Mouse (Mus musculus) kidney, postnatal 4 days (tissue): Measurements from ENCODE around the gene Atp2a2.

Experiments
- DNase-seq, 2 experiments: peaks; one replicate each; pipeline ENCODE4 v3.0.0; 2021; ENCODE audit warnings: mixed read lengths in 2 of 2

Atp2a2 gene

GRCm38 (mm10) chr5:122519043-122519660 is 17.1 kb upstream of the Atp2a2 start:
- DNase-seq: peak in 1 of 2 experiments; percentile 17

DNA sequence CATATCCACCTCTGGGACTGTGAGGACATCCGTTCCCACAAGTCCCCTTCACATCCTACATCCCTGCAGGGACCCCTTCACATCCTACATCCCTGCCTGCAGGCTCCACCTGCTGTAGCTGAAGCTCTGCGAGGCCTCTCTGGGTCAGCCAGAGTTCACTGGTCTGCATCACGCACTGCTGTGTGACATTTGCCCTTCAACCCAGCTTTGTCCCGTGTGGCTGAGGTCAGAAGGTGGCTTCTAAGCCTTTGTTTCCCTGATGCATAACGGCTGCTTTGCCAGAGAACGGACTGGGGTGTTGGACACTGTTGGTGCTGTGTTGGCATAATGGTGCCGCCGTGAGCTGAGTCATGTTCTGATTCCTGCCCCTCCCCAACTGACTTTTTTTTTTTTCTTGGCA is 16.2 kb upstream of the Atp2a2 start:
- DNase-seq: no peak

- no peak for DNase-seq
Observed at GRCm38 (mm10) chr5:122516901-122517300, 14.9 kb upstream of the Atp2a2 start.

DNA sequence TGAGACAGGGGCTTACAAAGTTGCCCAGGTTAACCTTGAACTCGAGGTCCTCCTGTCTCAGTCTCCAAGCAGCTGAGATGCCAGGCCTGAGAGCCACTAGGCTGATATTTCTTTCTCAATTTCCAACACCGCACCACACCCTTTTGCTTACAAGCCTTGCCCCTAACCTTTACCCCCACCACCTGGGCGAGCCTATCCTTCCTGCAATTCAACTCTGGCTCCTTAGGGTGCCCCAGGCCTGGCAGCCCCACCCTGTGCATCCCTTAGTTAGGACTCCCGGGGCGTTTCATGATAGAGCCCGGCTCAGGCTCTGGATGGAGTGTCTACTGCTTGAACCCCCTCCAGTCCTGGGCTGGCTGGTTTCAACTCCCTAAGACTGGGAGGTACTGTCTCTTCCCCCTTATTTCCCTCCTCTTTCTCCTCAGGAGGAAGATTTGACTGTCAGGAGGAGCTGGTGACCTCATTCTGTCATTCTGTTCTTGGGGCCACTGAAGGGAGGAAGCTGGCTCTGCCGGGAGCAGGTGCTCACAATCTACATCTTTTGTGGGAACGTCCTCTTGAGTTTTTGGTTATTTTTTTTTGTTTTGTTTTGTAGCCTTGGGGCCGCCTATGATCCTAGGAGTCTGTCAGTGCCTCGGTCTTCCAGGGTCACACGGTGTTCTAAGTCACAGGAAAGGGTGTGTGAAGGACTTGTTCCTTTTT is 14.2 kb upstream of the Atp2a2 start:
- no peak for DNase-seq

DNA sequence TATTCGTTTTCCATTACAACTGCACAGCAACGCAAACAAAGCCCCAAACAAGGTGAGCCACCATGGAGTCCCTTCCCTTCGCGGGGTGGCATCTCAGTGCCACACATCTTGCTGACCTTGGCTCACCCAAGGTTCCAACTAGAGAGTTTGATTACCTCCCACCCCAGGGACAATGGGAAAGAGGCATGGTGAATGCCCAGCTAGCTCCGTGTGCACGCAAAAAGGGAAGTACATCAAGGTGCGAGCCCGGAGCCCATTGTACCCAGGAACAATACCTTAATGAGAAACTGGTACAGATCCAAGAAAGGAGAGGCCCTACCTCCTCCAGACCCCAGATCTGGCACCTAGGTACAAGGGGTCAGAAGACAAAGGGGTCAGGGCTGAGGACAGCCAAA is 12.1 kb upstream of the Atp2a2 start:
- no peak for DNase-seq

DNA sequence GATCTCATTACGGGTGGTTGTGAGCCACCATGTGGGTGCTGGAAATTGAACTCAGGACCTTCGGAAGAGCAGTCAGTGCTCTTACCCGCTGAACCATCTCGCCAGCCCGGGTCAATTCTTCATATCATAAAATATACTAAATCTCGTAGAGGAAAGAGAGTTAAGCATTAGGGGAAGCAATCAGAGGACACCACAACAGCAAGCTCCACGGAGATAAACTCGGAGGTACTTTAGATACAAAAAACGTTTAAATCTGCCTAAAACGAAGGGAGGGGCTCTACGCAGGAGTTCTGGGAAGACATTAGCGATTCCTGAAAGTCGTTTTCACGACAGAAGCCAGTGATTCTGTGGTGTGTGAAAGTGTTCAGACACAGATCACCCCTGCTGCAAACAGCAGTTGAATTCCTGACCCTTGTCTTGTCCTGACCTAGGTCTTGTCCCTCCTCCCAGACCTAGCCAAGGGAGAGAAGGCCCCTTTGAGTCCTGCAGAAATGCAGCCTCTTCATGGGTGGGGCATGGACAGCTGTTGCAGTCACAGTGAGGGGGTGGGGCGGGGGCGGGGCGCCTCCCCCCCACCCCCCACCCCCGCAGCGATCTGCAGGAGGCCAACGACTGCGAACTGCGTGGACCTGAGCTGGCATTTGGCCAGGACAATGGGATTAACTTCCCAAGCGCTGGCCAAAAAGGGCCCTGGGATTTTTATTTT is 11.5 kb upstream of the Atp2a2 start:
- DNase-seq: peak in 1 of 2 experiments; percentile 48

GRCm38 (mm10) chr5:122512011-122512410 is 10.0 kb upstream of the Atp2a2 start:
- no peak for DNase-seq

GRCm38 (mm10) chr5:122511405-122511804 is 9.4 kb upstream of the Atp2a2 start:
- DNase-seq: peak in 1 of 2 experiments; percentile 13

GRCm38 (mm10) chr5:122510651-122511157 is 8.7 kb upstream of the Atp2a2 start:
- DNase-seq: peak; percentile 70 to 73

DNA sequence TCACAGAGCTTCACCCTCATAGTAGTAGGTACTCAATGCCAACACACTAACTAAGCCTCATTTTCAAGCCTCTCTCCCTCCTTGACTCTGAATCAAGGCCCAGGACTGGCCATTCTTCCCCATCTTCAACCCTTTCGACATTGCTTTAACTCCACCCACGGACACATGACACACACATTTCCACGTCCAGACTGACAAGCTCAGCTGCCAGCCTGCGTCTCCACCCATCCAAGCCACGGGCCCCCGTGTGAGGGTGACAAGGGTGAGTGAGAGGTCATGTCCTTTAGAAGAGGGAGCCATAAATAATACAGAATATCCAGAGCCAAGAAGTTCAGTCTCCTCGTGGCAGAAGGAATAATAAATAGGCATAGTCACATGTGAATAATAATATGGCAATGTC is 7.6 kb upstream of the Atp2a2 start:
- no peak for DNase-seq

GRCm38 (mm10) chr5:122508861-122509306 is 6.9 kb upstream of the Atp2a2 start:
- DNase-seq: peak in 1 of 2 experiments; percentile 32

- DNase-seq: no peak
Observed at GRCm38 (mm10) chr5:122507396-122507795, 5.4 kb upstream of the Atp2a2 start.

GRCm38 (mm10) chr5:122506462-122506861 is 4.4 kb upstream of the Atp2a2 start:
- no peak for DNase-seq

DNA sequence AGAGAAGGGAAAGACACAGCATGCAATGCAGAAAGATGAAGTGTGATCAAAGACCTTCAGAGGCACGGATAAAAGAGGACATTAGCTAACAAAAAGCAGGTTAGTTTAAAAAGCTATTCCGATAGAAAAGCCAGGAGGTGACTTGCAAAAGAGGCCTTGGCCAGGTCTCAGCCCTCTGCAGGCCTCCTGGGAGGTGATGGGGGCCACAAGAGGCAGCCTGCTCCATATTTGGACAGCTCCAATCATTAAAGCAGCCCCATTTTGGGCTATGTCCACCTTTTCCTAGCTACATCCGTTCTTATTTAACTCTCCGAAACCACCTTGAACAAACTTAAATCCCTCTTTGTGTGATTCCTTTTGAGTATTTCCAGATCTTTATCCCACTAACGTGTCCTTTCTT is 3.5 kb upstream of the Atp2a2 start:
- no peak for DNase-seq

DNA sequence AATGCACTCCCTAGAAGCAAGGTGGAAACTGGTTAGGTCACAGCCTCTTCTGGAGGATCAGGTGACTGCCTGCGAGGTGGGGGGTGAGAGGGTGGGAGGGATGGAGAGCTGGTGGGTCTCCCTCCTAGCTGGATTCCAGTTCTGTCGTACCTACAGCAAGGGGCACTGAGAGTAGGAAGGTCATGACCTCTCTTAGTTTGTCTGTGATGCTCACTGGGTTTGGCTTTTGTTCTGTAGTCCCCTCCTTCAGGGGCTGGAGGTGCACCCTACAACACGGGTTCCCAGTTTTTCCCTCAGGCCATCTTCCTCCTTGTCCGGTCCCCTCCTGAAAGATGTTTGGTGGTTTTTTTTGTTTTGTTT is 1.7 kb upstream of the Atp2a2 start:
- DNase-seq: no peak

DNA sequence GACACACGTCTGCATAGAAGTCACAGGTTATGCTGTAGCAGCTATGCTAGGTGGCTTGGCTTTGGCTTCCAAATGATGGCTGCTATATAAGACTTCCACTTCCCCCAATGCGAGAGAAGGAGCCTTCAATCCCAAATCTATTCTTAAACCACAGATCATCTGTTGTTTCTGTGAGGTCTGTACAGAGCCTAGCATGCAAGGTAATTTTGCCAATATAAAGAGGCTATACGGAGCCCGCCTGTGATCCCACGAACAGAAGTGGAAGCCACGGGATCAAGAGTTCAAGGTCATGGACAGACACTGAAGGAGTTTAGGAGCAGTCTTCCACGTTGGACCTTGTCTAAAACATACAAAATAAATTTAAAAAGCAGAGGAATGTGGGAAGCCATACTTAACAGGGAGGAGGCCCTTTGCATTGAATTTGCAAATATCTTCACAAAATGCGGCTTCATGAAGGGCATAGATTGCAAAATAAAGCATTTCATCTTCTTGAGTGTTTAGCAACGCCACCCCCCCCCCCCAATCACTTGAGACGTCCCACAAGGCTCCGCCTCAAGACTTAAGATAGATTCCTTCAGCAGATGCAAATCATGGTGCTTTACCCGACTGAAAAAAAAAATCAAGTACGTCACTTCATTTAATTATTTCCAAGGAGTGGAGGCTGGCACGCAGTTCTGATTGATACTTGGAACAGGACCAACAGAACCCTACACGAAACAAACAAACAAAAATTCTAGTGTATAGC is 1.2 kb upstream of the Atp2a2 start:
- DNase-seq: no peak

- peak; percentile 75 to 86 for DNase-seq
Observed at GRCm38 (mm10) chr5:122501101-122502076, 636 bp downstream of the Atp2a2 start.

GRCm38 (mm10) chr5:122500563-122500962 is 1.5 kb downstream of the Atp2a2 start:
- no peak for DNase-seq

- no peak for DNase-seq
Observed at GRCm38 (mm10) chr5:122500141-122500540, 1.9 kb downstream of the Atp2a2 start.

- DNase-seq: no peak
Observed at GRCm38 (mm10) chr5:122498046-122498445, 4.0 kb downstream of the Atp2a2 start.

- no peak for DNase-seq
Observed at GRCm38 (mm10) chr5:122496990-122497389, 5.0 kb downstream of the Atp2a2 start.

- DNase-seq: no peak
Observed at GRCm38 (mm10) chr5:122494449-122494848, 7.6 kb downstream of the Atp2a2 start.
